Mouse (Mus musculus) embryo, embryonic 10.5 days (tissue): ENCODE results near the gene Acp2.

Source experiments
- DNase-seq: peaks from one replicate; pipeline ENCODE4 v3.0.0-alpha.2; 2015; ENCODE audit warnings: low spot score

Gene Acp2

DNA sequence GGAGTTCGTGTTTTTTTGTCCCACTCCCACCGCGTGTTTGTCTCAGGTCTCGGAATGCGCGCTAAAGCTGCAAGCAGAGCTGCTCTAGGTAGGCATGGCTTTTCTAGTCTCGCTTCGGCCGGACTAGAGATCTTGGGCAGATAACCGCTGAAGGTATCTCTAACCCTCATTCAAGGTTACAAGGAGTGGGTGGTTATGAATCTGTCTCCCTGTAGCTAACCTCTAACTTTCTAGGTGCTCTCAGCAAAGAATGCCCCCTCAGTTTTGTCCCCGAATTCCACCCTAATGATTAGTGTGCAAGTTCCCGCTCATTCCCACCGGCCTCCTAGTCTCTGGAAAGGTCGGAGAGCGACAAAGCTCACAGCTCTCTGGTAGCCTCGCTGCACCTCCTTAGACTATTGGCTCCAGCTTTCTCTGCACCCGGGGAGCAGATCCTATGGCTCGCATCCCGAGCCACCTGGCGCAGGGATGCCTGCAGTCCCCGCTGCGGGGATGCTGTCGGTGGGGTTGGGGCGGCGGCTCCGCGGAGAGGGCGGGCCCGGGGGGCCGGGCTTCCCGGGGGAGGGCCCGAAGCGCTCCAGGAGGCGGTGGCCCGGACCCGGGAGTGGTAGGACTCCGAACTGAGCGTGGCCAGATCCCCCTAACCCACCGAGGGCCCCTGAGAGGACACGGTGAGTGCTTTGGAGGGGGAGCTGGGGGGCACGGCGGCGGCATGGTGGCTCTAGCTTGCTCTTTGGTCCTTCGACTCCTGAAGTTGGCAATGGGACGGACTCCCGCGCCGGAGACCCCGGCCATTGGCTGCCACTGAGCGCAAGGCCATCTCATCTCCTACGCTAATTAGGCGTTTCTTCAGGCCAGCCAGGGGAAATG, 53.8 kb downstream of the Acp2 start:
- DNase-seq, result peak; percentile 73

DNA sequence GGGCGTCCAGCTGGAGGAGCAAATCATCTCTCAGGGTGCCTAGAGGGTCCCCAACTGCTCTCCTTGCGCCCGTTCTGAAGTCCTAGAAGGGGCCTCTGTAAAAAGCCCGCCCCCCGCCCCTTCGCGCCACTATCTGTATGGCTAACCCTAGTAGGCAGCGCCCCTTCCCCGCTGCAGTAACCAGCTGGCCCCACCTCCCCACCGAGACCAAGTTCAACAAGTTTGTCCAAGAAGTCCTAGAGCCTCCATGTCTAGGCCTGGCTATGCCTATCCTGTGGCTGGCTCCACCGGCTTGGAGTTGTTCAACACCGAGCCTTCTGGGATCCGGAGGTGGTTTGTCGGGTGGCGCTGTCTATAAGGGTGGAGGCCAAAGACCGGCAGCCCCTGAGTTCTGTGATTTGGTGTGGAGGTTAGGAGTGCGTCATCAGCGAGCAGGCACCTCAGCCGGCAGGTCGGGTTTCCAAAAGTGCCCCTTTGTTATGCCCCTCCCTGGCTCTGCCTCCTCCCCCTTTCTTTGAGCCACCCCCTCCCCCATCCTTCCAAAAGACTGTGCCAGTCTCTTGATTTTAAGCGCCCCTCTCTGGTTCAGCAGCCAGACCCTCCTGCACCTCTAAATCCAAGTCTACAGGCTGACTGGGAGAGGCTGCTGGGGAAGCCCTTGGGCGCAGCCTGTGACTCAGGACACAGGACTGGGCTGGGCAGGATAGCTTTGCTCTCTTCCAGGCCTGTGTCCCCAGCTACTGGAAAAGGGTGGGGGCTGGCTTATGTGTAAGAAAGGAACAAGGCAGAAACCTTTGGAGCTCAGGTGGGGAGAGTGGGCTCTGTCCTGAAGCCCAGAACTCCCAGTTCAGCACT, 54.7 kb downstream of the Acp2 start:
- peak; percentile 79 for DNase-seq

DNA sequence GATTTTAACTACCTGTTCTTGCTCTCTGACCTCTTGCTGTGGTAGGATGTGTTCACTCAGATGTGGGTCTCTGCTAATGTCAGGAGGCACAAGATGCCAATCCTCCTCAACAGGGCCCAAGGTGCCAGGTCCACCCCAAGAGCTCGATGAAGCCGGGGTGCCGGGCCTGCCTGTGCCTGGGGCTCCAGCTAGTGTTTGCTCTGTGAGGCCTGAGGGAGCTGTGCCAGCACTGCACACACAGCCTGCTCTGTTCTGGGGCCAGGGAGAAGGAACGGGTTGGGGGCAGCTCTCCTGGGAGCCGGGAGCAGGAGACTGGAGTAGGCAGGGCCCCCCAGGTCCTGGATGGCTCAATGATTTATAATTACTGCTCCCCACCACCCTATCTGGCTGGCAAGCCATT, 55.4 kb downstream of the Acp2 start:
- no peak for DNase-seq

DNA sequence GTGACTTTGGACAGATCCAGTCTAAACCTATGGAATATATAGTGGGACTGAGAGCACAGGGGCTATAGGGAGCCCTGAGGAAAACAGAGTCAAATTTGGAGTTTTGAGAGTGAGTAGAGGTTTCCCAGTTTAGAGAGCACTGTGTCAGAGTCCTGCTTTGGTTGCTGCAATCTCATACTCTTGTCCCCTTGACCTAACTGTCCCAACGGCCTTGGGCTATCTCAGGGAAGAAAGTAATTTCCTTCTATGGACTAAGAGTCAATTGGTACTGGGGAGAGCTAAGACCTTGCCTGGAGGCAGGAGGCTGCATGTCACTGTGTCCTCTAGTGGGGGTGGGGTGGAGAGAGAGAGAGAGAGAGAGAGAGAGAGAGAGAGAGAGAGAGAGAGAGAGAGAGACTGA, 56.1 kb downstream of the Acp2 start:
- no peak for DNase-seq

DNA sequence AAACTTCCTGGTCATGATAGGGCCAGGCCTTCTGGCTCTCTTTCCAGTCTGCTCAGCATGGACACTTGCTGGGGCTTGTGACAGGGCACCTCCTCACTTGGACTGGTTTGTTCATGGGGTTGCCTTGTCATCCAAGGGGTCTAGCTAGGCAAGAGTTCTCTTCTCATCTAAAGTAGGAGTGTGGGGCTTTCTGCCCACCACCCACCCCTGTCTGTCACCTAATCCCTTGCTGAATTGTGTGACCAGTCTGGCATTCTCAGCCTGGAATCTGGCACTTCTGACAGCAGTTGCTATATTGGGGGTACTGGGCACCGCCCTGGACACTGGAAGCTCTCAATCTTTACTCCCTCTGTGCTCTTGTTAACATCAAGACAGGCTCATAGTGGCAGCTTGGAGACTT, 56.8 kb downstream of the Acp2 start:
- DNase-seq, result no peak
